Mouse (Mus musculus) heart, postnatal 0 days (tissue): ENCODE data around the gene Paxx.

ENCODE experiments used
- CTCF ChIP-seq: IDR thresholded peaks from 2 replicates; pipeline ENCODE4 v1.5.1; 2016; ENCODE audit warnings: antibody characterized with exemption, control low read depth, low read depth
- EP300 ChIP-seq: IDR thresholded peaks from 2 replicates; pipeline ENCODE4 v1.6.1; 2016; ENCODE audit warnings: antibody characterized with exemption, low read depth

GRCm38 (mm10) chr2:25426721-25427191 is 34.1 kb downstream of the Paxx start:
- peak; percentile 84 for TF ChIP-seq CTCF
- no peak for TF ChIP-seq EP300
